Mouse (Mus musculus): Measurements from ENCODE around the gene Usp53. TPM values are rescaled to one million over a fixed set of nuclear protein-coding genes. Genes with fewer than 3 reads are reported as not detected.

The Usp53 gene
- polyA plus RNA-seq (2016; fragmentation: Nextera tagmentation; extraction: Ambion mirVana) = 5.4 and 6.3 TPM in 2 replicates

- peak within 1 kb of the TSS; percentile 87 for H3K4me3 ChIP-seq
- no peaks in the 10 kb centered on the region for H3K27me3 ChIP-seq (ENCODE audit: low read depth, poor library complexity, severe bottlenecking)
- H3K27ac ChIP-seq = peak within 1 kb of the TSS; percentile 99
- H3K4me1 ChIP-seq = peaks cover 15% of the 10 kb centered on the region
- H3K36me3 ChIP-seq = no peaks in the 10 kb centered on the region
- no peaks in the 10 kb centered on the region for H3K9me3 ChIP-seq (replicated peaks)
- DNase-seq (ENCODE audit: low spot score) = peak; percentile 99
- under 1% methylated on average over 93 of the region's 94 CpGs for WGBS
Observed at GRCm38 (mm10) chr3:122984249-122985182, at the start of gene Usp53. Gene Usp53, minus strand, starts transcription at chr3:122984510.

GRCm38 (mm10) chr3:123033804-123034203, 49.5 kb upstream of the Usp53 start:
- WGBS = 88% methylated on average over 8 of the region's 8 CpGs
- no peak for DNase-seq (ENCODE audit: low spot score)
- no peak overlapping the region for H3K4me3 ChIP-seq
- no peaks in the 10 kb centered on the region for H3K27me3 ChIP-seq (ENCODE audit: low read depth, poor library complexity, severe bottlenecking)
- H3K4me1 ChIP-seq = no peaks in the 10 kb centered on the region
- no peaks in the 10 kb centered on the region for H3K36me3 ChIP-seq
- no peak overlapping the region for H3K27ac ChIP-seq
- H3K9me3 ChIP-seq (replicated peaks) = no peaks in the 10 kb centered on the region

- WGBS = 81% methylated on average over 3 of the region's 3 CpGs
- Histone ChIP-seq H3K36me3 (no peaks in the 10 kb centered on the region), H3K4me1 (no peaks in the 10 kb centered on the region), H3K4me3 (no peak overlapping the region), H3K9me3 (replicated peaks) (no peaks in the 10 kb centered on the region), H3K27me3 (ENCODE audit: low read depth, poor library complexity, severe bottlenecking) (no peaks in the 10 kb centered on the region), H3K27ac (no peak overlapping the region)
- no peak for DNase-seq (ENCODE audit: low spot score)
Observed at GRCm38 (mm10) chr3:123025634-123026033, 41.3 kb upstream of the Usp53 start.

DNA sequence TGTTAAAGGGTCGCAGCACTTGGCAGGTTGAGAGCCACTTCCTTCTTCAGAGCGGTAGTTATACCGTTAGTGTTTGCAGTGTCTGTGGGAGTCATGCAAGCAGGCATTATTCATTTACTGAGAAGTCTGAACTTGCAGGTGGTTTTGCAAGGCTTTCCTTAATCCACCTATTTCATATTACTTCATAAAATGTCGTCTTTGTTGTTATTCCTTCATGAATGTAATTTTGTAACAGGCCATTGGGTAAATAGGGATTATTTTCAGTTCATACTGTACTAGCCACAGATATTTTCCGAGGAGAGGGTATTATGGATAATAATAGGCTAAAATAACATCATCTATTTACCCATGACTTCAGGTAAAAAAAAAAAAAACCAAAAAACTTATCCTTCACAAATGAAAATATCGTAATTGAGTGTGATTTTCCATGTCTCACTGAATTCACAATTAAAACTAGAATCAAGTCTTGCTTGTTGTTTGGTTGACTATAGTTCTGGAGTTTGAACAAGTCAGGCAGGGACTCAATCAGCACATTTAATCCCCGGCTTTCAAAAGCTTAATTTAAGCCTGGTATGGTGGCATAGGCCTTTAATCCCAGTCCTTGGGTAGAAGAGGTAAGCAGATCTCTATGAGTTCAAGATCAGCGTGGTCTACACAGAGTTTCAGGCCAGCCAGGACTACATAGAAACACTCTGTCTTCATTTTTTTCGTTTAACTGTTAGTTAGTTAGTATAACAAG, 40.4 kb upstream of the Usp53 start:
- H3K4me1 ChIP-seq = no peaks in the 10 kb centered on the region
- H3K36me3 ChIP-seq = no peaks in the 10 kb centered on the region
- WGBS = 88% methylated on average over 9 of the region's 9 CpGs
- H3K4me3 ChIP-seq = no peak overlapping the region
- H3K27ac ChIP-seq = no peak overlapping the region
- no peak for DNase-seq (ENCODE audit: low spot score)
- no peaks in the 10 kb centered on the region for H3K9me3 ChIP-seq (replicated peaks)
- H3K27me3 ChIP-seq (ENCODE audit: low read depth, poor library complexity, severe bottlenecking) = no peaks in the 10 kb centered on the region

GRCm38 (mm10) chr3:123018792-123019191, 34.5 kb upstream of the Usp53 start:
- Histone ChIP-seq H3K27me3 (ENCODE audit: low read depth, poor library complexity, severe bottlenecking) (no peaks in the 10 kb centered on the region), H3K4me3 (no peak overlapping the region), H3K36me3 (no peaks in the 10 kb centered on the region), H3K4me1 (no peaks in the 10 kb centered on the region), H3K9me3 (replicated peaks) (no peaks in the 10 kb centered on the region), H3K27ac (no peak overlapping the region)
- 91% methylated on average over 2 of the region's 2 CpGs for WGBS
- DNase-seq (ENCODE audit: low spot score) = no peak

DNA sequence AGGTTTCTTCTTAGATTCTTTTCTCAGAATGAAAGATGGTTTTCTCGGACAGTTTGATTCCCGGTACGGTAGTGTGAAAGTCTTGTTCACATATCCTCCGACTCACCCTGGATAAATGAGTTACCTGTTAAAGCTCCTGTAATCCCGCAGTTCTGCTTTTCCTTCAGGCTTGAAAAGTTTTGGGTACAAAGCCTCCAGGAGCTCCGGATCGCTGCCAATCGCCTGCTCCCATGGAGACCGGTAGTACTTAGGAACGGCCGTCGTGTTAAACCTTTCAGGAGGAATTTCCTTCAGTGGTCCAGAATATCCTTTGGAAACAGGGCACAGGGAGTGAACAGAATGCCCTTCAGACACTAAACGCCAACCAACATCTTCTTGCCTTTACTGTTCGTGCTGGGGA, 29.2 kb upstream of the Usp53 start:
- Histone ChIP-seq H3K36me3 (no peaks in the 10 kb centered on the region), H3K27ac (no peak overlapping the region), H3K27me3 (ENCODE audit: low read depth, poor library complexity, severe bottlenecking) (no peaks in the 10 kb centered on the region), H3K9me3 (replicated peaks) (no peaks in the 10 kb centered on the region), H3K4me3 (no peak overlapping the region), H3K4me1 (no peaks in the 10 kb centered on the region)
- no peak for DNase-seq (ENCODE audit: low spot score)
- whole genome bisulfite sequencing = 91% methylated on average over 14 of the region's 14 CpGs

DNA sequence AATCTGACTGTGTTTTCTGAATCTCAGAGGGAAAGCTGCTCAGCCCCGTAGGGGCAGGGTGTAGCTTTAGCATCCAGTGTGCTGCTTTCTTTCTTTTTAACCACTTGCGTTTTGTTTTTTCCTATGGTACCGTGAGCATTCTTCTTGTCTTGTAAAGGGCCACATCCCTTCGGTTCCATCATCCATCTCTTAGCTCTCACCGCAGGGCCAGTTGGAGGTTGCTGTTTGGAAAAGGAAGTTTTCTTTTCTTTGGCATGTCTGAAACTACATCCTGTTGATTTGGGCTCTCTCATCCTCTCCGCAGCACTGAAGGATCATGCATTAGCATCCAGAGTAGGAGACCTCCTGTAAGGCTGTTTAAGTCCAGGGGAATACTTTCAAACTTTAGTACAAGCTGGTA, 25.1 kb upstream of the Usp53 start:
- no peak for DNase-seq (ENCODE audit: low spot score)
- no peaks in the 10 kb centered on the region for H3K27me3 ChIP-seq (ENCODE audit: low read depth, poor library complexity, severe bottlenecking)
- H3K9me3 ChIP-seq (replicated peaks) = no peaks in the 10 kb centered on the region
- no peaks in the 10 kb centered on the region for H3K36me3 ChIP-seq
- H3K4me1 ChIP-seq = no peaks in the 10 kb centered on the region
- 67% methylated on average over 6 of the region's 6 CpGs for WGBS
- no peak overlapping the region for H3K4me3 ChIP-seq
- H3K27ac ChIP-seq = no peak overlapping the region

DNA sequence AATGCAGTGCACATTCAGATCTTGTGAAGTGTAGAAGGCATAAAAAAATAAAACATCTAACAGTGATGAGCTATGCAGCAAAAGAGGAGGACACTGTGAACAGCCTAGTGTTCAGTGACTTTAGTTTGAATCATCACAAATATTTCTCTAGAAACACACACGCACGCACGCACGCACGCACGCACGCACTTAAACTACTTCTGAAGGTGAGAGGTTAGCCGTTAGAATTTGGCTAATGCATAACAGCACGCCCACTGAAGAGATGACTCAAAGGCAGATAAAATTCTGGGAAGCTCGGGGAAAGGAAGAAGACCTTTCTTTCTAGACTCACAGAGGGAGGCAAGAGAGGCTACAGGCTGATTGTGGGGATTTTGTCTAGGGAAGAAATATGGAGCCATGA, 23.1 kb upstream of the Usp53 start:
- H3K36me3 ChIP-seq = no peaks in the 10 kb centered on the region
- no peaks in the 10 kb centered on the region for H3K27me3 ChIP-seq (ENCODE audit: low read depth, poor library complexity, severe bottlenecking)
- no peak overlapping the region for H3K4me3 ChIP-seq
- H3K4me1 ChIP-seq = no peaks in the 10 kb centered on the region
- no peaks in the 10 kb centered on the region for H3K9me3 ChIP-seq (replicated peaks)
- DNase-seq (ENCODE audit: low spot score) = no peak
- no peak overlapping the region for H3K27ac ChIP-seq
- WGBS = 89% methylated on average over 10 of the region's 10 CpGs

GRCm38 (mm10) chr3:123001053-123001452, 16.7 kb upstream of the Usp53 start:
- no peaks in the 10 kb centered on the region for H3K36me3 ChIP-seq
- no peak for DNase-seq (ENCODE audit: low spot score)
- no peaks in the 10 kb centered on the region for H3K4me1 ChIP-seq
- H3K27ac ChIP-seq = no peak overlapping the region
- 82% methylated on average over 3 of the region's 3 CpGs for WGBS
- H3K9me3 ChIP-seq (replicated peaks) = no peaks in the 10 kb centered on the region
- no peak overlapping the region for H3K4me3 ChIP-seq
- H3K27me3 ChIP-seq (ENCODE audit: low read depth, poor library complexity, severe bottlenecking) = no peaks in the 10 kb centered on the region

GRCm38 (mm10) chr3:122998511-122998910, 14.2 kb upstream of the Usp53 start:
- no peaks in the 10 kb centered on the region for H3K36me3 ChIP-seq
- H3K27ac ChIP-seq = no peak overlapping the region
- no peaks in the 10 kb centered on the region for H3K4me1 ChIP-seq
- WGBS = 91% methylated on average over 8 of the region's 8 CpGs
- DNase-seq (ENCODE audit: low spot score) = no peak
- no peaks in the 10 kb centered on the region for H3K27me3 ChIP-seq (ENCODE audit: low read depth, poor library complexity, severe bottlenecking)
- no peak overlapping the region for H3K4me3 ChIP-seq
- no peaks in the 10 kb centered on the region for H3K9me3 ChIP-seq (replicated peaks)

- Histone ChIP-seq H3K27me3 (ENCODE audit: low read depth, poor library complexity, severe bottlenecking) (no peaks in the 10 kb centered on the region), H3K27ac (no peak overlapping the region), H3K9me3 (replicated peaks) (no peaks in the 10 kb centered on the region), H3K4me3 (no peak overlapping the region), H3K4me1 (no peaks in the 10 kb centered on the region), H3K36me3 (no peaks in the 10 kb centered on the region)
- WGBS = 16% methylated on average over 1 of the region's 1 CpGs
- DNase-seq (ENCODE audit: low spot score) = no peak
Observed at GRCm38 (mm10) chr3:122996968-122997367, 12.7 kb upstream of the Usp53 start.

DNA sequence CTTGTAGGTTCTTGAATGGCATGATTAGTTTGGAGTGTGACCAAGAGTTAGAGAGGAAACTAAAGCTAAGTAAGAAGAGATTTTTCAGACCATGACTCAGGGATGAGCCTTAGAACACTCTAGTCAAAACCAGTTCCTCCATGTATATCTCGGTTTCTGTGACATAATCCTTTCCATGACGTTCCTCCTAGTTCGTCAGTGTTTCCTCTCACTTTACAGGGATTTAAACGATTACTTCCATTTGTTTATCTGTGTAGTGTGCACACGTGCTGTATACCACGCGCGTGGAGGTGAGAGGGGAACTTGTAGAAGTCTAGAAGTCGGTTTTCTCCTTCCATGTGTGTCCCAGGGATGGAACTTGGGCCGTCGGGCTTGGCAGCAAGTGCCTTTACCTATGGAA, 2.6 kb upstream of the Usp53 start:
- 92% methylated on average over 11 of the region's 11 CpGs for WGBS
- no peak for DNase-seq (ENCODE audit: low spot score)
- Histone ChIP-seq H3K9me3 (replicated peaks) (no peaks in the 10 kb centered on the region), H3K27ac (no peak overlapping the region), H3K36me3 (no peaks in the 10 kb centered on the region), H3K4me1 (peaks cover 15% of the 10 kb centered on the region), H3K4me3 (no peak overlapping the region), H3K27me3 (ENCODE audit: low read depth, poor library complexity, severe bottlenecking) (no peaks in the 10 kb centered on the region)

GRCm38 (mm10) chr3:122986386-122986785, 2.1 kb upstream of the Usp53 start:
- Histone ChIP-seq H3K4me3 (no peak overlapping the region), H3K27ac (no peak overlapping the region)
- DNase-seq (ENCODE audit: low spot score) = no peak

More at GRCm38 (mm10) chr3:122986386-122986785, 2.1 kb upstream of the Usp53 start:
- Histone ChIP-seq H3K9me3 (replicated peaks) (no peaks in the 10 kb centered on the region), H3K27me3 (ENCODE audit: low read depth, poor library complexity, severe bottlenecking) (no peaks in the 10 kb centered on the region), H3K36me3 (no peaks in the 10 kb centered on the region), H3K4me1 (peaks cover 15% of the 10 kb centered on the region)
- 46% methylated on average over 1 of the region's 1 CpGs for WGBS
